Mouse (Mus musculus): ENCODE results near the gene Gm20388. TPM values are rescaled to one million over a fixed set of nuclear protein-coding genes. Genes with fewer than 3 reads are reported as not detected.
A peak's percentile ranks its signal among the peaks of the same experiment; 100 is the strongest.
"Not testable (repeated sequence)": the region's sequence is repeated elsewhere in the genome, so short reads cannot be mapped to it uniquely, and the experiment has no call there.

Gm20388 gene
- polyA plus RNA-seq, 1 experiment from 2014 or later = not detected

- ATAC-seq (ENCODE audit: low FRiP score) = peak; percentile 59; the same call in 1 of the 2 replicates
- Histone ChIP-seq H3K9ac (peak overlapping the region; percentile 32), H3K4me3 (replicated peaks; ENCODE audit: low read length) (no peak overlapping the region)
Measured at GRCm38 (mm10) chr8:121665329-121665728, 1754.7 kb downstream of the Gm20388 start.

GRCm38 (mm10) chr8:121667936-121668500 is 1757.4 kb downstream of the Gm20388 start:
- not testable (repeated sequence) for ATAC-seq (ENCODE audit: low FRiP score); H3K36me3 ChIP-seq (replicated peaks; ENCODE audit: control insufficient read depth, insufficient read depth); H3K9ac ChIP-seq; H3K4me2 ChIP-seq (replicated peaks); H3K9me3 ChIP-seq (ENCODE audit: control insufficient read depth, low read length); H3K27me3 ChIP-seq (ENCODE audit: control insufficient read depth, insufficient read depth, low read length); H3K27ac ChIP-seq; H3K4me3 ChIP-seq (replicated peaks; ENCODE audit: low read length); DNase-seq (ENCODE audit: low spot score)
- H3K4me1 ChIP-seq (replicated peaks; ENCODE audit: control insufficient read depth, insufficient read depth, low read length) = peaks cover 20% of the 10 kb centered on the region
- 74% methylated on average over 9 of the region's 9 CpGs for WGBS

More at GRCm38 (mm10) chr8:121665329-121665728, 1754.7 kb downstream of the Gm20388 start:
- peak; percentile 62 for DNase-seq (ENCODE audit: low spot score)
- peak overlapping the region; percentile 27 for H3K4me2 ChIP-seq (replicated peaks)
- peaks cover 20% of the 10 kb centered on the region for H3K4me1 ChIP-seq (replicated peaks; ENCODE audit: control insufficient read depth, insufficient read depth, low read length)
- WGBS = 5% methylated on average over 16 of the region's 16 CpGs
- peak overlapping the region; percentile 59 for H3K27ac ChIP-seq
- no peaks in the 10 kb centered on the region for H3K36me3 ChIP-seq (replicated peaks; ENCODE audit: control insufficient read depth, insufficient read depth)
- H3K27me3 ChIP-seq (ENCODE audit: control insufficient read depth, insufficient read depth, low read length) = no peaks in the 10 kb centered on the region
- H3K9me3 ChIP-seq (ENCODE audit: control insufficient read depth, low read length) = no peaks in the 10 kb centered on the region

- Histone ChIP-seq H3K4me2 (replicated peaks) (no peak overlapping the region), H3K27me3 (ENCODE audit: control insufficient read depth, insufficient read depth, low read length) (no peaks in the 10 kb centered on the region), H3K36me3 (replicated peaks; ENCODE audit: control insufficient read depth, insufficient read depth) (no peaks in the 10 kb centered on the region), H3K9ac (0 out of 2 replicates have a peak overlapping the region, but pooled peaks have one; percentile 9), H3K4me1 (replicated peaks; ENCODE audit: control insufficient read depth, insufficient read depth, low read length) (peaks cover 20% of the 10 kb centered on the region), H3K4me3 (replicated peaks; ENCODE audit: low read length) (no peak overlapping the region), H3K9me3 (ENCODE audit: control insufficient read depth, low read length) (no peaks in the 10 kb centered on the region), H3K27ac (peak overlapping the region; percentile 26; the same call in 1 of the 2 replicates)
- WGBS = 41% methylated on average over 6 of the region's 6 CpGs
- DNase-seq (ENCODE audit: low spot score) (no peak), ATAC-seq (ENCODE audit: low FRiP score) (peak; percentile 21; the same call in 1 of the 2 replicates)
Measured at GRCm38 (mm10) chr8:121668553-121668952, 1757.9 kb downstream of the Gm20388 start.

GRCm38 (mm10) chr8:121669208-121669607 is 1758.6 kb downstream of the Gm20388 start:
- Histone ChIP-seq H3K27me3 (ENCODE audit: control insufficient read depth, insufficient read depth, low read length) (no peaks in the 10 kb centered on the region), H3K4me3 (replicated peaks; ENCODE audit: low read length) (no peak overlapping the region), H3K4me2 (replicated peaks) (peak overlapping the region; percentile 15; the same call in 1 of the 2 replicates), H3K36me3 (replicated peaks; ENCODE audit: control insufficient read depth, insufficient read depth) (no peaks in the 10 kb centered on the region), H3K4me1 (replicated peaks; ENCODE audit: control insufficient read depth, insufficient read depth, low read length) (peaks cover 20% of the 10 kb centered on the region), H3K9me3 (ENCODE audit: control insufficient read depth, low read length) (no peaks in the 10 kb centered on the region), H3K9ac (0 out of 2 replicates have a peak overlapping the region, but pooled peaks have one; percentile 9), H3K27ac (peak overlapping the region; percentile 26; the same call in 1 of the 2 replicates)
- no peak for DNase-seq (ENCODE audit: low spot score)
- ATAC-seq (ENCODE audit: low FRiP score) = no peak
- 21% methylated on average over 8 of the region's 8 CpGs for WGBS

GRCm38 (mm10) chr8:121673153-121673552 is 1762.5 kb downstream of the Gm20388 start:
- Histone ChIP-seq H3K4me2 (replicated peaks) (no peak overlapping the region), H3K4me1 (replicated peaks; ENCODE audit: control insufficient read depth, insufficient read depth, low read length) (peaks cover 10% of the 10 kb centered on the region; the same call in 1 of the 2 replicates), H3K9me3 (ENCODE audit: control insufficient read depth, low read length) (no peaks in the 10 kb centered on the region), H3K4me3 (replicated peaks; ENCODE audit: low read length) (no peak overlapping the region), H3K36me3 (replicated peaks; ENCODE audit: control insufficient read depth, insufficient read depth) (no peaks in the 10 kb centered on the region), H3K27me3 (ENCODE audit: control insufficient read depth, insufficient read depth, low read length) (no peaks in the 10 kb centered on the region), H3K9ac (no peak overlapping the region), H3K27ac (no peak overlapping the region)
- 66% methylated on average over 4 of the region's 4 CpGs for WGBS
- DNase-seq (ENCODE audit: low spot score) (no peak), ATAC-seq (ENCODE audit: low FRiP score) (no peak)

- Histone ChIP-seq H3K27me3 (ENCODE audit: control insufficient read depth, insufficient read depth, low read length) (no peaks in the 10 kb centered on the region), H3K9me3 (ENCODE audit: control insufficient read depth, low read length) (no peaks in the 10 kb centered on the region), H3K27ac (no peak overlapping the region), H3K4me3 (replicated peaks; ENCODE audit: low read length) (no peak overlapping the region), H3K36me3 (replicated peaks; ENCODE audit: control insufficient read depth, insufficient read depth) (no peaks in the 10 kb centered on the region), H3K9ac (no peak overlapping the region), H3K4me2 (replicated peaks) (peak overlapping the region; percentile 8; the same call in 1 of the 2 replicates), H3K4me1 (replicated peaks; ENCODE audit: control insufficient read depth, insufficient read depth, low read length) (peaks cover 4% of the 10 kb centered on the region; the same call in 1 of the 2 replicates)
- peak; percentile 72 for DNase-seq (ENCODE audit: low spot score)
- WGBS = 77% methylated on average over 5 of the region's 5 CpGs
- ATAC-seq (ENCODE audit: low FRiP score) = peak; percentile 84
Measured at GRCm38 (mm10) chr8:121673917-121674316, 1763.3 kb downstream of the Gm20388 start.

GRCm38 (mm10) chr8:121674524-121674923 is 1763.9 kb downstream of the Gm20388 start:
- no peak overlapping the region for H3K27ac ChIP-seq
- H3K27me3 ChIP-seq (ENCODE audit: control insufficient read depth, insufficient read depth, low read length) = no peaks in the 10 kb centered on the region
- 61% methylated on average over 5 of the region's 5 CpGs for WGBS
- no peak overlapping the region for H3K9ac ChIP-seq
- no peak for ATAC-seq (ENCODE audit: low FRiP score)
- H3K9me3 ChIP-seq (ENCODE audit: control insufficient read depth, low read length) = no peaks in the 10 kb centered on the region
- no peak overlapping the region for H3K4me3 ChIP-seq (replicated peaks; ENCODE audit: low read length)
- DNase-seq (ENCODE audit: low spot score) = no peak
- no peaks in the 10 kb centered on the region for H3K36me3 ChIP-seq (replicated peaks; ENCODE audit: control insufficient read depth, insufficient read depth)
- H3K4me1 ChIP-seq (replicated peaks; ENCODE audit: control insufficient read depth, insufficient read depth, low read length) = no peaks in the 10 kb centered on the region
- no peak overlapping the region for H3K4me2 ChIP-seq (replicated peaks)

GRCm38 (mm10) chr8:121675161-121675560 is 1764.5 kb downstream of the Gm20388 start:
- H3K27ac ChIP-seq = no peak overlapping the region
- no peaks in the 10 kb centered on the region for H3K27me3 ChIP-seq (ENCODE audit: control insufficient read depth, insufficient read depth, low read length)
- H3K9ac ChIP-seq = no peak overlapping the region
- no peak overlapping the region for H3K4me2 ChIP-seq (replicated peaks)
- no peaks in the 10 kb centered on the region for H3K4me1 ChIP-seq (replicated peaks; ENCODE audit: control insufficient read depth, insufficient read depth, low read length)
- no peak for ATAC-seq (ENCODE audit: low FRiP score)
- H3K4me3 ChIP-seq (replicated peaks; ENCODE audit: low read length) = no peak overlapping the region
- WGBS = 79% methylated on average over 3 of the region's 3 CpGs
- H3K9me3 ChIP-seq (ENCODE audit: control insufficient read depth, low read length) = no peaks in the 10 kb centered on the region
- no peak for DNase-seq (ENCODE audit: low spot score)
- no peaks in the 10 kb centered on the region for H3K36me3 ChIP-seq (replicated peaks; ENCODE audit: control insufficient read depth, insufficient read depth)

- no peaks in the 10 kb centered on the region for H3K36me3 ChIP-seq (replicated peaks; ENCODE audit: control insufficient read depth, insufficient read depth)
- H3K4me3 ChIP-seq (replicated peaks; ENCODE audit: low read length) = no peak overlapping the region
- no peaks in the 10 kb centered on the region for H3K9me3 ChIP-seq (ENCODE audit: control insufficient read depth, low read length)
- DNase-seq (ENCODE audit: low spot score) (no peak), ATAC-seq (ENCODE audit: low FRiP score) (no peak)
- H3K27me3 ChIP-seq (ENCODE audit: control insufficient read depth, insufficient read depth, low read length) = no peaks in the 10 kb centered on the region
- WGBS = 62% methylated on average over 20 of the region's 20 CpGs
- H3K4me1 ChIP-seq (replicated peaks; ENCODE audit: control insufficient read depth, insufficient read depth, low read length) = no peaks in the 10 kb centered on the region
- H3K27ac ChIP-seq = no peak overlapping the region
- no peak overlapping the region for H3K9ac ChIP-seq
- H3K4me2 ChIP-seq (replicated peaks) = no peak overlapping the region
Measured at GRCm38 (mm10) chr8:121675701-121676100, 1765.1 kb downstream of the Gm20388 start.
